Mouse (Mus musculus) thymus, adult 2 months (tissue): ENCODE data around the gene Slco1a5.

ENCODE experiments used
- CTCF ChIP-seq: fragments of 200-500 bp; IDR thresholded peaks from 2 replicates; pipeline ENCODE4 v1.5.1; 2012; ENCODE audit warnings: mild to moderate bottlenecking, control low read depth, low read length, moderate library complexity, borderline replicate concordance; ENCODE audit not compliant: control insufficient read depth, poor library complexity, insufficient read depth; ENCODE audit errors: extremely low read depth
- POLR2A ChIP-seq: fragments of 200-500 bp; IDR thresholded peaks from 2 replicates; pipeline ENCODE4 v1.6.1; 2012; ENCODE audit warnings: mild to moderate bottlenecking, low read length, control low read depth, moderate library complexity; ENCODE audit not compliant: control insufficient read depth, poor library complexity, insufficient read depth; ENCODE audit errors: extremely low read depth

- TF ChIP-seq CTCF (peak; percentile 51; the same call in 1 of the 2 replicates), POLR2A (peak; percentile 42; the same call in 1 of the 2 replicates)
Observed at GRCm38 (mm10) chr6:142345440-142346038, 22.8 kb upstream of the Slco1a5 start, which contains the start of gene Pyroxd1.
